Mouse (Mus musculus): Measurements from ENCODE around the gene Acan. TPM values are rescaled to one million over a fixed set of nuclear protein-coding genes. Genes with fewer than 3 reads are reported as not detected.
A peak's percentile ranks its signal among the peaks of the same experiment; 100 is the strongest.

The Acan gene
- polyA plus RNA-seq (2015; fragmentation: Nextera tagmentation; extraction: Ambion mirVana) = 0.02 TPM in 1 of 2 replicates, not detected in the other

- ATAC-seq (ENCODE audit: low read depth) (no peak), DNase-seq (no peak)
- Histone ChIP-seq H3K4me3 (replicated peaks) (peak within 1 kb of the TSS; percentile 16), H3K9ac (no peak within 1 kb of the TSS), H3K9me3 (replicated peaks) (no peaks in the 10 kb centered on the region), H3K27ac (no peak within 1 kb of the TSS), H3K4me1 (replicated peaks) (no peaks in the 10 kb centered on the region), H3K36me3 (no peaks in the 10 kb centered on the region), H3K27me3 (peaks cover 79% of the 10 kb centered on the region), H3K4me2 (peak within 1 kb of the TSS; percentile 43)
- 3% methylated on average over 22 of the region's 23 CpGs for WGBS (ENCODE audit: insufficient replicate concordance)
Observed at GRCm38 (mm10) chr7:79053383-79053889, at the start of gene Acan. Gene Acan (plus strand): TSS chr7:79053483.

DNA sequence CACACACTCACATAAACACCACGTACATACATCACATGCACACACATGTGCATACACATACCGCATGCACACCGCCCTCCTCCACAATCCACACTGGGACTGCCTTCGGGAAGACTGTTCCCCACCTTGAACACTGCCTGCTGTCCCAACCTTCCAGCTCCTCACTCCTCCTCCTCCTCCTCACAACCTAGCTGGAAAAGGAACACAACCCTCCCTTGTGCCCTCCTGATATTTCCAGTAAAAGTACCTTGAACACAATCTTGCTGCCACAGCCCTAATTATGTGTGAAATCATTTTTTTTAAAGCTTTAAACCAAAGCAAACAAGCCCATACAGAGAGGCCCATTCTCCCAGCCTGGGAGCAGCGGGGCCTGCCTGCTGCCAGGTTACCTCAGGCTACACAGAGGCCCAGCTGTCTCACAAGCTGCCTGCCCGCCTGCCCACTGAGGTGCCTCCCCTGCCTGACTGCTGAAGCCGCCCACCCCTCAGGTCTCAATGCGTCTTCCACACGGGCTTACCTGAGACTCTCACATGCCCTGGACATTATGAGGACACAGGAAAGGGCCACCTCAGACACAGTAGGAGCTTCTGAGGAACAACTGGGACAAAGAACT, 31.9 kb upstream of the Acan start:
- WGBS (ENCODE audit: insufficient replicate concordance) = 68% methylated on average over 9 of the region's 9 CpGs
- DNase-seq (no peak), ATAC-seq (ENCODE audit: low read depth) (no peak)
- Histone ChIP-seq H3K36me3 (no peaks in the 10 kb centered on the region), H3K9me3 (replicated peaks) (no peaks in the 10 kb centered on the region), H3K4me2 (no peak overlapping the region), H3K9ac (no peak overlapping the region), H3K27me3 (no peaks in the 10 kb centered on the region), H3K27ac (no peak overlapping the region), H3K4me1 (replicated peaks) (no peaks in the 10 kb centered on the region), H3K4me3 (replicated peaks) (no peak overlapping the region)

DNA sequence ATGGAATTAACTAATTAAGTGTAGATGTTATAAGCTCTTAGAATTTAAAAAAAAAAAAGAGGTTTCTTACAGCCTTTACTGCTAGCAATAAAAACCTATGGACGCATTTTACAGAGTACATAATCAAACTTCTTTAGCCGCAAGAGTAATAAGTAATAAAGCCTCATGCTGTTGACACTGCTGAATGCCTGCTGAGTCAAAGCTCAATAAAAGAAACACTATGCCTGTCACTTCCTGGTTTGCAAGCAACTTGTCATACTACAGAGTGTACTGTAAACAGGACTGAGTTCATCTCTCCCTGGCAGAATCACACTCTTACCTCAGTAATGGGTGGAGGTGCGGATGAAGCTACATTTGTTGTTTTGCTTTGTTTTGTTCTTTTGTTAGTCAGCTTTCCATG, 24.1 kb upstream of the Acan start:
- Histone ChIP-seq H3K27me3 (no peaks in the 10 kb centered on the region), H3K4me3 (replicated peaks) (no peak overlapping the region), H3K4me1 (replicated peaks) (no peaks in the 10 kb centered on the region), H3K36me3 (no peaks in the 10 kb centered on the region), H3K4me2 (no peak overlapping the region), H3K9me3 (replicated peaks) (no peaks in the 10 kb centered on the region), H3K9ac (no peak overlapping the region), H3K27ac (no peak overlapping the region)
- ATAC-seq (ENCODE audit: low read depth) = no peak
- WGBS (ENCODE audit: insufficient replicate concordance) = 82% methylated on average over 3 of the region's 3 CpGs
- no peak for DNase-seq

DNA sequence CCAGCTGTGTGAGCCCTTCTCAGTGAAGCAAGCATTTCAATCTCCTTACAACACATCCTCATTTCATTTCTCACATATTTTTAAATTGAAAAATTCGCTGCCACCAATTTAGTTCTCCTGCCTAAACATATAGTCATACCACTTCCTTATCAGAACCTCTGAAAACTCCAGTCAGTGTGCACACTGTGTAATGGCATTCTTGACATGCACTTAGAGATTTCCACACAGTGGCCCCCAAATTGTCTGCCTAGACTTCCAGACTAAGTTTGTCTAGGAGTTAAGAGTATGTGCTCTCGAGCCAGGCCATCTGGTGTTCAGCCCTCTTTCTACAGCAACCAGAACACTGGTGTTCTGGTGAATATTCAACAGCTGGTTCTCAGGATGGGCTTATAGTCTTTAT, 19.5 kb upstream of the Acan start:
- Histone ChIP-seq H3K4me1 (replicated peaks) (no peaks in the 10 kb centered on the region), H3K27ac (no peak overlapping the region), H3K4me3 (replicated peaks) (no peak overlapping the region), H3K27me3 (no peaks in the 10 kb centered on the region), H3K36me3 (no peaks in the 10 kb centered on the region), H3K4me2 (no peak overlapping the region), H3K9ac (no peak overlapping the region), H3K9me3 (replicated peaks) (no peaks in the 10 kb centered on the region)
- ATAC-seq (ENCODE audit: low read depth) (no peak), DNase-seq (no peak)
- 50% methylated on average over 2 of the region's 2 CpGs for WGBS (ENCODE audit: insufficient replicate concordance)

- no peak for ATAC-seq (ENCODE audit: low read depth)
- no peaks in the 10 kb centered on the region for H3K27me3 ChIP-seq
- no peaks in the 10 kb centered on the region for H3K9me3 ChIP-seq (replicated peaks)
Observed at GRCm38 (mm10) chr7:79034521-79034920, 18.8 kb upstream of the Acan start.

DNA sequence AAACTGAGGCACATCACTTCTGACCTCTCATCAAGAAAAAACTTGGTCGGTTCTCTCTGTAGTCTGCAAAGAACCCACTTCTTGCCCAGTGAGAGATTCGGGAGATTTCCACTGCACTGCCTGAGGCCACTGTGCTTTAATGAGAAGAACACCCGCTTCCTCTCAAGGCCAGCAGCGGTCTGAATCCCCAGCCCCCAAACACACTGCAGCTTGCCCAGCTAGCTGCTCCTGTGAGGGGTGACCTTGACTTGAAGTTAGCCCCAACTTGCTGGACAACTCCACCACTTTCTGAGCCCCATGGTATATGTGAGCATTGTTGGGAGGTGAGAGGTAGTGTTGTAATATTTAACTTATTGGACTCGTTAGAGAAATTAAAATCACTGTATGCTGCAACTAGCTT, 1.2 kb upstream of the Acan start:
- H3K9ac ChIP-seq = no peak overlapping the region
- H3K4me2 ChIP-seq = no peak overlapping the region
- no peaks in the 10 kb centered on the region for H3K4me1 ChIP-seq (replicated peaks)
- ATAC-seq (ENCODE audit: low read depth) = no peak
- peaks cover 69% of the 10 kb centered on the region for H3K27me3 ChIP-seq
- no peak for DNase-seq
- WGBS (ENCODE audit: insufficient replicate concordance) = 21% methylated on average over 5 of the region's 5 CpGs
- H3K4me3 ChIP-seq (replicated peaks) = no peak overlapping the region
- H3K36me3 ChIP-seq = no peaks in the 10 kb centered on the region
- H3K9me3 ChIP-seq (replicated peaks) = no peaks in the 10 kb centered on the region
- no peak overlapping the region for H3K27ac ChIP-seq

More at GRCm38 (mm10) chr7:79034521-79034920, 18.8 kb upstream of the Acan start:
- no peak overlapping the region for H3K9ac ChIP-seq
- H3K36me3 ChIP-seq = no peaks in the 10 kb centered on the region
- H3K4me3 ChIP-seq (replicated peaks) = no peak overlapping the region
- H3K4me2 ChIP-seq = no peak overlapping the region
- no peak overlapping the region for H3K27ac ChIP-seq
- DNase-seq = no peak
- no peaks in the 10 kb centered on the region for H3K4me1 ChIP-seq (replicated peaks)
- 82% methylated on average over 2 of the region's 2 CpGs for whole genome bisulfite sequencing (ENCODE audit: insufficient replicate concordance)

DNA sequence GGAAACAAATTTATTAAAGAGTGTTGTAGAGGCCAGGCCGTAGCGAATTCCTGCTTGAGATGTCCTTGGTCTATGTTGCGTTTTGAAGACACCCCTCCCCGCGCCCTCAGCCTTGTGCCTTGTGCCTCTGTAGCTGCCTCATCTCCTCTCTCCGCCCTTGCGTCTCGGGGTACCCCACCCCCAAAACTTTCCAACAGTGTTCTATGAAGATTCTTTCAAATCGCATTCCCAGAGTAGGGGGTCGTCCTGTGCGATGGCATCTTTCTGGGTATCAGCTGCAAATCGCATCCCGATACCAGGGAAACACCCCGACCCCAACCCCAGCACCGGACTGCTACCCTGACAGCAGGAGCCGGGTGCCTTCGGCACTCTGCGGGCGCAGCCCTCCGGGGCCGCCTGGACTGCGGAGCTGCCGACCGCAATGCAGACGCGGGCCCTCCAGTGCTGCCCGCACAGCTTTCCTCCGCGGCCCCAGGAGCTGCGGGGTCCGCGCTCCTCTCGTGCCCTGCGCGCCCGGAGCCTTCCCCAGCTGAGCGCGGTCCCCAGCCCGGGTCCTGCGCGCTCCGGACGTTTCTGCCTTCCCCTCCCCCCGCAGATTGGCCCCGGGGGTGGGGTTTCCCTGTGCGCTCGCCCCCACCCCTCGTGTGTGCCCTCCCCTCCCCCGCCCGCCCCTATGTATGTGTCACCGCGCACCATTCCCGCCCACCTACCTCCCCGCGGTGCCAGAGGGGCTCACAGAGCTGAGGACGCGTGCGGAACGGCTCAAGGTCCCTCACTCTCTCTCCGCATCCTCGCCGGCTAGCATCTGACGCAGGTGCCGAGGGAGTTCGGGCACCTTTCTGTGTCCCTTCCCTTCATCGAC, 531 bp upstream of the Acan start:
- WGBS (ENCODE audit: insufficient replicate concordance) = 4% methylated on average over 61 of the region's 66 CpGs
- no peaks in the 10 kb centered on the region for H3K9me3 ChIP-seq (replicated peaks)
- ATAC-seq (ENCODE audit: low read depth) (no peak), DNase-seq (no peak)
- H3K9ac ChIP-seq = no peak overlapping the region
- no peaks in the 10 kb centered on the region for H3K36me3 ChIP-seq
- H3K4me3 ChIP-seq (replicated peaks) = peak overlapping the region; percentile 16
- H3K27ac ChIP-seq = no peak overlapping the region
- H3K4me2 ChIP-seq = peak overlapping the region; percentile 43
- H3K27me3 ChIP-seq = peaks cover 74% of the 10 kb centered on the region
- no peaks in the 10 kb centered on the region for H3K4me1 ChIP-seq (replicated peaks)

DNA sequence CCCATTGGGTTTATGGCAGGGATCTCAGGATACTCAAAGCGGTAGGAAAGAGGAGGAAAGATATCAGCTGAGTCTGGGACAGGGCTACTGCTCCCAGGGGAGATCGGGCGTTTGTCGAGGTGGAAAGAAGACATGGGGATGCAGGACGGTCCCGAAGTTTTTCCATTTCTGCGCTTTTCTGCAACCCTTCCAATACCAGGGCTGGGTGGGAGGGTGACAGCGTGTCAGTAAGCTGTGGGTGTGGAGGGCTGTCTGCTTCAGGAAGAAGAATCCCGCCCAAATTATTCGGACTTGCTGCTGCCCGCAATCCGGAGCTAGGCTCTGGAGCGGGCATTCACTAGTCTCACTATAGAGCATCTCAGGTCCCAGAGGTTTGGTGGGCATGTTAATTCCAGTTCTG, 828 bp downstream of the Acan start:
- ATAC-seq (ENCODE audit: low read depth) (no peak), DNase-seq (no peak)
- WGBS (ENCODE audit: insufficient replicate concordance) = 18% methylated on average over 13 of the region's 13 CpGs
- no peak overlapping the region for H3K4me2 ChIP-seq
- no peak overlapping the region for H3K9ac ChIP-seq
- H3K27ac ChIP-seq = no peak overlapping the region
- H3K36me3 ChIP-seq = no peaks in the 10 kb centered on the region
- peaks cover 79% of the 10 kb centered on the region for H3K27me3 ChIP-seq
- H3K4me3 ChIP-seq (replicated peaks) = no peak overlapping the region
- no peaks in the 10 kb centered on the region for H3K4me1 ChIP-seq (replicated peaks)
- H3K9me3 ChIP-seq (replicated peaks) = no peaks in the 10 kb centered on the region

DNA sequence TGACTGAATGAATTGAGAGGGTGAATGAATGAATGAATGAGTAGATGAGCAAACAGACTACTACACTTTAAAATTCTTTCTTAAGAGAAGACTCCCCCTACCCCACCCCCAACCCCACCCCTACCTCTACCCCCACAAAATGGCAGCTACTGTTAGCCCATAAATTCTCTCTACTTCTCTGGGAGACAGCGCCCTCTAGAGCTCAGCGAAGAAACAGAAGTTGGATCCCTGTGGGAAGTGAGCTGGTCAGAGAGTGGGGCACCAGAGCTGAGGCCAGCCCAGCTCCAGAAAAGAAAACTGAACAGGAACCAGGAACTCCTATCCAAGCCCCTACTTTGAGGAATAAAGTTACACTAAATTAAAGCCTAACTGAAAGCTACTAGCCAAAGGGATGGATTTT, 5.3 kb downstream of the Acan start:
- no peaks in the 10 kb centered on the region for H3K4me1 ChIP-seq (replicated peaks)
- H3K9me3 ChIP-seq (replicated peaks) = no peaks in the 10 kb centered on the region
- no peak overlapping the region for H3K27ac ChIP-seq
- 20% methylated on average over 2 of the region's 2 CpGs for WGBS (ENCODE audit: insufficient replicate concordance)
- no peak overlapping the region for H3K9ac ChIP-seq
- H3K4me3 ChIP-seq (replicated peaks) = no peak overlapping the region
- H3K4me2 ChIP-seq = no peak overlapping the region
- DNase-seq = no peak
- H3K36me3 ChIP-seq = no peaks in the 10 kb centered on the region
- peaks cover 39% of the 10 kb centered on the region for H3K27me3 ChIP-seq
- no peak for ATAC-seq (ENCODE audit: low read depth)

- WGBS (ENCODE audit: insufficient replicate concordance) = 44% methylated on average over 7 of the region's 7 CpGs
- Histone ChIP-seq H3K4me2 (no peak overlapping the region), H3K9ac (no peak overlapping the region)
Observed at GRCm38 (mm10) chr7:79067466-79067865, 14.2 kb downstream of the Acan start.

GRCm38 (mm10) chr7:79068231-79068630, 14.9 kb downstream of the Acan start:
- no peak overlapping the region for H3K9ac ChIP-seq
- H3K36me3 ChIP-seq = no peaks in the 10 kb centered on the region
- no peaks in the 10 kb centered on the region for H3K9me3 ChIP-seq (replicated peaks)
- no peaks in the 10 kb centered on the region for H3K4me1 ChIP-seq (replicated peaks)
- 49% methylated on average over 4 of the region's 4 CpGs for WGBS (ENCODE audit: insufficient replicate concordance)
- no peaks in the 10 kb centered on the region for H3K27me3 ChIP-seq
- ATAC-seq (ENCODE audit: low read depth) = no peak
- H3K4me3 ChIP-seq (replicated peaks) = no peak overlapping the region
- H3K4me2 ChIP-seq = no peak overlapping the region
- no peak overlapping the region for H3K27ac ChIP-seq
- DNase-seq = no peak

More at GRCm38 (mm10) chr7:79067466-79067865, 14.2 kb downstream of the Acan start:
- Histone ChIP-seq H3K4me3 (replicated peaks) (no peak overlapping the region), H3K4me1 (replicated peaks) (no peaks in the 10 kb centered on the region), H3K27ac (no peak overlapping the region), H3K9me3 (replicated peaks) (no peaks in the 10 kb centered on the region), H3K27me3 (no peaks in the 10 kb centered on the region), H3K36me3 (no peaks in the 10 kb centered on the region)
- ATAC-seq (ENCODE audit: low read depth) = no peak
- no peak for DNase-seq
